Mouse (Mus musculus) splenic B cell, adult 2 months (primary cell): ENCODE results near the gene Lpp.

Experiments
- DNase-seq: peaks from one replicate; pipeline ENCODE4 v3.0.0-alpha.2; 2011; ENCODE audit warnings: low read depth, low spot score
- H3K27me3 ChIP-seq: 2 replicates; pipeline ENCODE4 v1.6.1; 2012; ENCODE audit warnings: mild to moderate bottlenecking, low read length, moderate library complexity, mixed read lengths; ENCODE audit not compliant: control insufficient read depth, poor library complexity, insufficient read depth, severe bottlenecking
- H3K36me3 ChIP-seq: 2 replicates; pipeline ENCODE4 v1.6.1; 2012; ENCODE audit warnings: mild to moderate bottlenecking, low read length, moderate library complexity, mixed read lengths; ENCODE audit not compliant: control insufficient read depth, poor library complexity, insufficient read depth, severe bottlenecking

Lpp gene

DNA sequence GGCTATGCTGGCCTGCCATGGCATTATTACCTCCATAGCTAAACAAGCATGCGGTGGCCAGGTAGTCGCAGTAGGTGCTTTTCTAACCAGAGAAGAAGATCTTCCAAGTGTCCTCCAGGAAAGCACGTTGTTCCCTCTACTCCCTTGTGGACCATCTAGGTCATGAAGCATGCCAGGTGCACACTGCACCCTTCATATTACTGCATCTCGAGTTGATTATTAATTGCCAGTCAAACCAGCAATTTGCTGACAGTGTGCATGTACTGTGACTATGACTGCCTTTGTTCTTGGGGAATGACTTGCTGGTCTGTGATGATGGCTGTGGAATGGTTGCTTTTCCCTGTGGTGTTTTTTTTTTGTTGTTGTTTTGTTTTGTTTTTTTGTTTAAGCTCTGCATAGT is 45.1 kb downstream of the Lpp start:
- H3K36me3 ChIP-seq: no peaks in the 10 kb centered on the region
- DNase-seq: no peak
- H3K27me3 ChIP-seq: no peaks in the 10 kb centered on the region

- DNase-seq: no peak
- no peaks in the 10 kb centered on the region for H3K36me3 ChIP-seq
- no peaks in the 10 kb centered on the region for H3K27me3 ChIP-seq
Observed at GRCm38 (mm10) chr16:24441338-24441737, 48.0 kb downstream of the Lpp start.

- no peaks in the 10 kb centered on the region for H3K27me3 ChIP-seq
- no peaks in the 10 kb centered on the region for H3K36me3 ChIP-seq
- no peak for DNase-seq
Observed at GRCm38 (mm10) chr16:24442500-24443122, 49.3 kb downstream of the Lpp start.

- DNase-seq: no peak
Observed at GRCm38 (mm10) chr16:24443123-24443515, 49.8 kb downstream of the Lpp start.

DNA sequence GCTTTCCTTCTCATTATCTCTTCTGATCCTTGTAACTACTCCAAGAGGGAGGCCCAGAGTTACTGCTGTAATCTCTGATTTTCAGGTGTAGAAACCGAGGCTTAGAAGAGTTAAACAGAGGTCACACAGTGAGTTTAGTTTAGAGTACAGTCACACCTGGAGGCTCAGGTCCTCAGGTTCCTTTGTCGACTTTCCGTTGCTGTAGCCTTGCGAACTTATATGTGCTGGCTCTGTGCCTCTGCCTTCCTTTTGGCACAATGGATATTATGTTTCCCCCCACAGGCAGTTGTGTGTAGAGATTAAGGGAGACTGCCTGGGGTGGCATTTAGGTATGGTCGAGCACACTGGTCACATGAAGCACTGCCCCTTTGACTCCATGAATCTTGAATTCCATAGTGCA is 50.2 kb downstream of the Lpp start:
- H3K27me3 ChIP-seq: no peaks in the 10 kb centered on the region
- no peaks in the 10 kb centered on the region for H3K36me3 ChIP-seq
- DNase-seq: no peak

More at GRCm38 (mm10) chr16:24443123-24443515, 49.8 kb downstream of the Lpp start:
- Histone ChIP-seq H3K27me3 (no peaks in the 10 kb centered on the region), H3K36me3 (no peaks in the 10 kb centered on the region)

GRCm38 (mm10) chr16:24444818-24445217 is 51.5 kb downstream of the Lpp start:
- H3K36me3 ChIP-seq: no peaks in the 10 kb centered on the region
- no peaks in the 10 kb centered on the region for H3K27me3 ChIP-seq
- no peak for DNase-seq

DNA sequence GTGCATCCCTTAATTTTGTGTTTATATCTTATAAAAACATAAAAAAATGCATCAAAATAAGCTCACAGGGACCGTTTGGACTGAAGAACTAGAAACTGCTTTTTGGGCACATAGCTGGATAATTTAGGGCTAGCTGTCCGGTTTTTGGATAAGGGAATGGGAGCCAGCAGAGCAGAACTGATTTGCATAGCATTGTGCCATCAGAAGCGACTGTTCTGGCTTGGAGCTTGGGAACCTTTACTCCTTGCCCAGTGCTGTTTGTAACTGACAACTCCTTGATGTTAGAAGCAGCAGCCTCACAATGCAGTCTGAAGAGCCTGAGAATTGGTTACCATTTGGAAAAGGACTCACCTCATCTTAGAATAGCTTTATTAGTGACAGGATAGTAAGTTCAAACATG is 52.2 kb downstream of the Lpp start:
- DNase-seq: no peak
- Histone ChIP-seq H3K36me3 (no peaks in the 10 kb centered on the region), H3K27me3 (no peaks in the 10 kb centered on the region)

DNA sequence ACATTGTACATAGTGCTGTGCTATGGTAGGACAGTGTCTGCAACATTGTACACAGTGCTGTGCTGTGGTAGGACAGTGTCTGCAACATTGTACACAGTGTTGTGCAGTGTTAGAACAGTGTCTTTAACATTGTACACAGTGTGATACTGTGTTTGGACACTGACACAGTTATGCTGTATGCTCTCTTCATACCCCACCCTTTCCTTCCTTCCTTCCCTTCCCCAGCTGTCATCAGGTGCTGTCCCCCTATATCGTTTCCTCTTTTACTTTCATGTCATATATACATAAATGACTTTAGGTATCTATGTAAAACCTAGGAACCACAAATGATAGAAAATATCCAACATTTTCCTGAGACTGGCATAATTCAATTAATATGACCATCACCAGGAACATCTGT is 53.1 kb downstream of the Lpp start:
- H3K36me3 ChIP-seq: no peaks in the 10 kb centered on the region
- DNase-seq: peak; percentile 76
- no peaks in the 10 kb centered on the region for H3K27me3 ChIP-seq

DNA sequence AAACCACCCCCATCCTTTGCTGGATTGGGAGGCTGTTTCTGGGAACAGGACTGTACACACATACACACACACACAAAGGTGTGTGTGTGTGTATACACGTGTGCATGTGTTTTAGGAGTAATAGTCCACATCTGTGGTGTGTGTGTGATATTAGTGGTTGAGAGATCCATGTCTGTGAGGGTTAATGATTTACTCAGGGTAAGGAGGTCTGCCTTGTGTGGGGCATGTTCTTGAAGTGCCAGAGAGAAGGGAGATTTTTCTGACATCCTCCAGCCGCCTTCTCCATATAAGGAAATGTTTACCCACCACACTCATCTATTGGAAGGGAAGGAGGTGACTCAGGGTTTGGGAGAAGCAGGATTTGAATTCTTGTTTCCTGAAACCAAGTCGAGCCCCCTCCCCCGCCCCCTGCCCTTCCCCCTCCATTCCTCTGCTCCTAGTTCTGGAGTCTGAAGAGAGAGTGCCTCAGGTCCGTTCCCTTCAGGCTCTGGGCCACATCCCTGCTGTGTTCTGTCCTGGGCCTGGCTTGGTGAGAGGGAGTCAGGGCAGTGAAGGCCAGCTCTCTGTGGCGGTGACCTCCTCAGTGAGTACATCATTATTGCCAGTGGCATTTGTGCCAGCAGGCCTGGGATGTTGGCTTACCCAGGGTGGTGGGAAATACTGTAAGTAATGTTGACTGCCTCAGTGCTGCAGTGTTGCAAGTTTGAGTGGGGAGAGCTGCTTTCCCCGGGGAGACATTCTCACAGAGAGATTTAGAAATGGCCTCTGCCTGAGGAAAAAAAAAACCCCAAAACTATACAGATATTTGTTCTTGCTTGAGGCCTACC is 54.6 kb downstream of the Lpp start:
- no peak for DNase-seq
- no peaks in the 10 kb centered on the region for H3K36me3 ChIP-seq

DNA sequence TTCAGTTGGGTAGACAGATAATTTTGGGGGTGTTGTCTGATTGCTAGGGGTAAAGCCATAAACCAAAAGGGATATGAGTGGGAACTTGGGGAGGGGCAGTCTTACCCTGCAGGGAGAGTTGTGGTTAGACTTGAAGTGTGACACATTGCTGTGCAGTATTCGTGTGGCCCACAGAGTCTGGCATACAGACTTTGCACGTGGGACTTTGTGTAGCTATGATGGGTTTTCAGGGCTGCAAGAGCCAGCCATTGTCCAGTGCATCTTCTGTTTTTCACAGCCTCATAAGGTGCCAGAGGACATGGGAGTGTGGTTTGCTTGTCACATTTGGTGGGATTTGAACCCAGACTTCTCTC is 55.2 kb downstream of the Lpp start:
- H3K27me3 ChIP-seq: no peaks in the 10 kb centered on the region
- no peaks in the 10 kb centered on the region for H3K36me3 ChIP-seq
- DNase-seq: no peak

More for the DNA sequence above, 54.6 kb downstream of the Lpp start:
- H3K27me3 ChIP-seq: no peaks in the 10 kb centered on the region

- Histone ChIP-seq H3K27me3 (no peaks in the 10 kb centered on the region), H3K36me3 (no peaks in the 10 kb centered on the region)
- no peak for DNase-seq
Observed at GRCm38 (mm10) chr16:24449806-24450205, 56.5 kb downstream of the Lpp start.

DNA sequence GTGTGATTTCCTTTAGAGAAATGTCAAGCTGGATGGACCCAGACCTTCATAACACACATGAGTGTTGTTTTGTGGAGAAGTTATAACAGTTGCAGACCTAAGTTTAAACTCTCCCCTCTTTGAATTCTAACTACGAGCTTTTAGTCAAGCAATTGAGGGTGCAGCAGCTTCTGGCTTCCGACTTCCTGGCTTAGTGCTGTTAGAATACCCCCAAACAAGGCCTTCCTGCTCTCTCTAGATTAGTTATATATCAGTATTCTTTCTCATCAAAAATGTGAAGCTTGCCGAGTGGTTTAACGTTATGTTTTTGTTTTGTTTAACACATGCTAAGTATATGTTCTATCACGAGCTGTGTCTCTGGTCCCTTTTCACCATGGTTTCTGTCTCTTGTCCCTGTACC is 56.9 kb downstream of the Lpp start:
- H3K36me3 ChIP-seq: no peaks in the 10 kb centered on the region
- no peaks in the 10 kb centered on the region for H3K27me3 ChIP-seq
- no peak for DNase-seq

- H3K36me3 ChIP-seq: no peaks in the 10 kb centered on the region
- H3K27me3 ChIP-seq: no peaks in the 10 kb centered on the region
- DNase-seq: no peak
Observed at GRCm38 (mm10) chr16:24451123-24451522, 57.8 kb downstream of the Lpp start.

DNA sequence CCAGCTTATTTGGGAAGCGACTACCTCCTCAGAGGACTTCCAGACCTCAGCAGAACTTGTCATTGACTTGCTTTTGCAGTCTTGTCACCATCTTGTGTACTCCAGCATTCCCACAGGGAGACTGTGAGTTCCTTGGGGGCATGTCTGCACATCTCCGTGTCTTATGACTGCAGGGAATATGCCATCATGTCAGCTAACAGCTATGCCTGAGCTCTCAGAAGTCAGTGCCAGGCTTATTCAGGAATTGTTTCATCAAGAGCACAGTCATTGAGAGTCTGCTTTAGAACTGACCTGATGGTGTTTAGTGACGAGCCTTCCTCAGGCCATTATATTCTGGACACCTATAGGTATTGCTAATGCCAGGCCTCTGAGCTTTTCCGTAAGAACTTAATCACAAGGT is 60.2 kb downstream of the Lpp start:
- H3K27me3 ChIP-seq: no peaks in the 10 kb centered on the region
- H3K36me3 ChIP-seq: no peaks in the 10 kb centered on the region
- DNase-seq: no peak

- Histone ChIP-seq H3K27me3 (no peaks in the 10 kb centered on the region), H3K36me3 (no peaks in the 10 kb centered on the region; the same call in 1 of the 2 replicates)
- DNase-seq: no peak
Observed at GRCm38 (mm10) chr16:24454493-24454892, 61.2 kb downstream of the Lpp start.
